Mouse (Mus musculus) heart, embryonic 10.5 days (tissue): Measurements from ENCODE around the gene Elp6. TPM values are rescaled to one million over a fixed set of nuclear protein-coding genes. Genes with fewer than 3 reads are reported as not detected.

ENCODE experiments used
- DNase-seq: peaks from one replicate; pipeline ENCODE4 v3.0.0-alpha.2; 2017; ENCODE audit warnings: low spot score
- H3K27ac ChIP-seq: fragments of 300-500 bp; sonication (generic); 2 replicates; pipeline ENCODE4 v1.5.1; 2016; ENCODE audit warnings: mild to moderate bottlenecking
- H3K27me3 ChIP-seq: fragments of 300-500 bp; sonication (generic); 2 replicates; pipeline ENCODE4 v1.6.1; 2016; ENCODE audit warnings: mild to moderate bottlenecking; ENCODE audit not compliant: poor library complexity, insufficient read depth, severe bottlenecking
- H3K36me3 ChIP-seq: fragments of 300-500 bp; sonication (generic); 2 replicates; pipeline ENCODE4 v1.6.1; 2016; ENCODE audit warnings: mild to moderate bottlenecking, moderate library complexity
- H3K4me1 ChIP-seq: fragments of 300-500 bp; sonication (generic); 2 replicates; pipeline ENCODE4 v1.6.1; 2016; ENCODE audit warnings: mild to moderate bottlenecking
- H3K4me3 ChIP-seq: fragments of 300-500 bp; sonication (generic); 2 replicates; pipeline ENCODE4 v1.5.1; 2016; ENCODE audit warnings: mild to moderate bottlenecking, moderate library complexity
- H3K9me3 ChIP-seq: fragments of 300-500 bp; sonication (generic); 2 replicates; pipeline ENCODE4 v1.6.1; 2016; ENCODE audit warnings: mild to moderate bottlenecking, moderate library complexity
- WGBS: fragments of 180-500 bp; shearing (Covaris S2); methylation state at CpG from one replicate; pipeline ENCODE4 v1.1.7; 2016; 5-methylcytosine and 5-hydroxymethylcytosine counted together
- microRNA-seq: library from miRNA; unstranded; fragments of <30 nt; microRNA quantifications from one replicate; pipeline ENCODE4, GENCODE M21; 2017
- polyA plus RNA-seq: library from polyadenylated mRNA; unstranded; fragments of >200 nt; fragmentation: Nextera tagmentation; extraction: Ambion mirVana; gene quantifications from 2 replicates; pipeline ENCODE4 v1.2.1, GENCODE M21; 2016

The Elp6 gene
- polyA plus RNA-seq, 1 experiment from 2014 or later: 32.3 TPM

DNA sequence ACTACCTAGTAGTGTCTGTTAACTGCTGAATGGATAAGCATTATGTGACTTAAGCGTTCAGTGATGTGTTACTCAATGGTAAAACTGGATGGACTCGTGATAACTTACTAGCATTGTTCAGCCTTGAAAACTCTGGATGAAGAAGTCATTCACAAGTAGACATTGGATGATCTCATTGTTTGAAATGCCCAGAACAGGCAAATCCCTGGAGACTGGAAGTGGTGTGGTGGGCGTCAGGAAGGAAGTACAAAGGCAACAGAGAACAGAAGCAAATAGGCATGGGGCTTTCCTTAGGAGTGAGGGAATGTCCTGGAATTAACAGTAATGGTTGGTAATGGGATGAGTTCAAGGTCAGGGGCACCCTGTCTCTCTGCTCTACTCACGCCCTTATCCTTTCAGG lies 43.9 kb downstream of the Elp6 start:
- peaks cover 4% of the 10 kb centered on the region; the same call in 1 of the 2 replicates for H3K36me3 ChIP-seq
- no peaks in the 10 kb centered on the region for H3K27me3 ChIP-seq
- H3K4me1 ChIP-seq: peaks cover 13% of the 10 kb centered on the region
- no peak for DNase-seq
- no peak overlapping the region for H3K27ac ChIP-seq
- no peak overlapping the region for H3K4me3 ChIP-seq
- H3K9me3 ChIP-seq: no peaks in the 10 kb centered on the region
- 65% methylated on average over 4 of the region's 4 CpGs for WGBS

DNA sequence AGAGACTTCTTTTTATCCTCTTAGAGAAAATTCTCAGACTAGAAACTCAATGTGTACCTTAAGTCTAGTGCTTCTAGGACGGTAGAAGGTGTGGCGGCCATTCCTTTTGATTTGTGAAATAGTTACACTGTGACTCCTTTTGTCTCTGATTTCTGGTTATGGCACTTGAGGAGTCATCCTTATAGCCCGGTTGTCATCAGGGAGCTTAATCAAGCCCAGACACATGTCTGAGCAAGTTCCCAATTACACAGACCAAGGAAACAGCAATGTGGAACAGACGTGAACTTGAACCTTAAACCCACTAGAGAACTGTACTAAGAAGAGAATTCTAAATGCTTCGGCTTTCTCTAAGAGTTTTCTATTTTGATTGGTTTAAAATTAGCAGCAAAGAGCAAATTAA lies 45.2 kb downstream of the Elp6 start:
- no peak overlapping the region for H3K27ac ChIP-seq
- no peaks in the 10 kb centered on the region for H3K27me3 ChIP-seq
- DNase-seq: no peak
- peaks cover 16% of the 10 kb centered on the region for H3K4me1 ChIP-seq
- H3K36me3 ChIP-seq: peaks cover 4% of the 10 kb centered on the region; the same call in 1 of the 2 replicates
- 84% methylated on average over 5 of the region's 5 CpGs for WGBS
- no peak overlapping the region for H3K4me3 ChIP-seq
- H3K9me3 ChIP-seq: no peaks in the 10 kb centered on the region

DNA sequence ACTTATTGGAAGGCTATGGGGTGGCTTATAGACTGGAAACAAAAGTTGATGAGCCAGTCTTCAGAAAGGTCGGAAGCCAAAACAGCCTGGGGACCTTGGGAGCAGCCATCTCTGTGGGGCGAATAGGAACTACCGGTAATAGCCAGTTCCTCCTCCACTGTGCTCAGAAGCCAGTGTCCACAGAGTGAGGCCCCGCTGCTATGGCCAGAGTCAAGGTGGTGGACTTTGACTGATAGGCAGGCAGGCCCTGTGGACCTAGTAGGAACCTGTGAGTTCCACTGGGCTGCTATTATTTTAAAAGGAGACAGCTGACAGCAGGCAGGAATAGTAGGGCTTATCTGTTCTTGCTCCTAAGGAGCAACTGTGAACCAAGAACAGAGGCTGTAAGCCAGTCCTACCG lies 45.6 kb downstream of the Elp6 start:
- Histone ChIP-seq H3K27ac (no peak overlapping the region), H3K36me3 (peaks cover 4% of the 10 kb centered on the region; the same call in 1 of the 2 replicates), H3K27me3 (no peaks in the 10 kb centered on the region), H3K4me1 (peaks cover 16% of the 10 kb centered on the region), H3K4me3 (no peak overlapping the region), H3K9me3 (no peaks in the 10 kb centered on the region)
- 79% methylated on average over 5 of the region's 5 CpGs for WGBS
- DNase-seq: no peak

DNA sequence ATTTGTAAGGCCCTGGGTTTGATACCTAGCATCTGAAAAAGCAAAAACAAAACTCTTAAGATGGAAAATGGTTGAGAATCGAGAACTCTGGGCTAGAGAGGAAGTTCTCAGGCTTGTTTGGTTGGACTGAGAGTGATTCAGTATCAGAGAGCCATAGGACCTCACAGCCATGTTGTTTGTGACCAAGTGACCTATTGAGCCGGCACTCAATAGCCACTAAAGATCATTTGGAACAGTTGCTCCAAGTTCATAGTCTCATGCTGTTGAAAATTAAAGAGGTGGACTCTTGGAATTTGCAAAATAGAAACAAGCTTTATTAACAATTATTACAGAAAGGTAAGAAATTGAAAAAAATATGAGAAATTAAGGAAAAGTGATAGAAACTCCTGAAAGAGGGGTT lies 46.4 kb downstream of the Elp6 start:
- Histone ChIP-seq H3K36me3 (peaks cover 4% of the 10 kb centered on the region; the same call in 1 of the 2 replicates), H3K27ac (no peak overlapping the region), H3K4me1 (peaks cover 16% of the 10 kb centered on the region), H3K27me3 (no peaks in the 10 kb centered on the region), H3K4me3 (no peak overlapping the region), H3K9me3 (no peaks in the 10 kb centered on the region)
- no peak for DNase-seq
- 87% methylated on average over 2 of the region's 2 CpGs for WGBS

DNA sequence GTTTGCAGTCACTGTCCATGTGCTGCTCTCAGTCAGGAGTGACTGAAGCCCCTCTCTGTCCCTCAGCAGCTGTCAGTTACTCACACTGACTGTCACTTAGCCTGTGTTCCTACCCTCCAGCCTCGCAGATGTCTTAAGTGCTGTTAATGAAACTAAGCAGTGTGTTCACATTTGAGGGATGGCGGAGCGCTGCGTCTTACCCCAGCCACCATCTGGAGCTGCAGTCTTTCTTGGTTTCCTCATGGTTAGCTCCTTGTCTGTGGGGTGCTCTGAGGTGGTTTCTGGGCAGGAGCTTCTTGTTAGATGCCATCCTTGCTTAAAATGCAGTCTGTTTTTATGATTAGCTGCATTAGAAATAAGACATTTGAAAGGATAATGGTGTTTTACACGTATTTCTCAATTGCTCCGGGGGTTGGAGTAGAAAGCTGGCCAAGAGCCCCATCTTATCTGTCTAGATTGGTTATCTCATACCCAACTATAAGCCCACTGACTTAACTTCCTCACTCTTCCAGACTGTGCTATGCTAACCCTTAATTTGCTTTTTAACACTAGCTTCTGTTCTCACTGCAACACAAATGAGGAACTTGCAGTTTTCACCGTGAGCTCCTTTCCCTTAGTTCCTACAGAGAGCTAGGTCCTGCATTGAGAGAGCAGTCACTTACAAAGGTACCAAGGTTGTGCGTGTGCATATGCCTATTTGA lies 47.1 kb downstream of the Elp6 start:
- Histone ChIP-seq H3K4me3 (no peak overlapping the region), H3K9me3 (no peaks in the 10 kb centered on the region), H3K27me3 (no peaks in the 10 kb centered on the region), H3K36me3 (peaks cover 4% of the 10 kb centered on the region; the same call in 1 of the 2 replicates), H3K4me1 (peaks cover 16% of the 10 kb centered on the region), H3K27ac (no peak overlapping the region)
- 74% methylated on average over 8 of the region's 8 CpGs for WGBS
- no peak for DNase-seq

DNA sequence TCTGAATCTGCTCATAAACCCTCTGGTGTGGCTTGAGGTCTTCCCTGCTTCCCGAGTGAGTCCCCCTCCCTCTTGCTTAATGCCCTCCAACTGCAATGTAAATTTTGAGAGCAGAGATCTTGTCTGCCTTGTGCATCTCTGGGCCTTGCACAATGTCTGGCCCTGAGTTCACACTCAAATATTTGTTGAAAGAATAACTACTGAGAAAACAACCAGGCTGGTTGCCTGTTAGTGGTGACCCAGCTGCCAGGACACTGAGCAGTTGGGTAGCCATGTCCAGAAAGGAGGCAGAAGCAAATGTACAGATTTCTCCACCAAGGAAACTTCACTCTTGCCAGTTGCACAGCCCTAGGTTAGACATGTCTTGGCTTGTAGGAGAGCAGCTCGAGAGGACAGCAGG lies 53.4 kb downstream of the Elp6 start:
- H3K27ac ChIP-seq: no peak overlapping the region
- H3K27me3 ChIP-seq: no peaks in the 10 kb centered on the region
- peaks cover 4% of the 10 kb centered on the region; the same call in 1 of the 2 replicates for H3K4me1 ChIP-seq
- WGBS: 87% methylated on average over 2 of the region's 2 CpGs
- DNase-seq: no peak
- peaks cover 5% of the 10 kb centered on the region; the same call in 1 of the 2 replicates for H3K36me3 ChIP-seq
- H3K4me3 ChIP-seq: no peak overlapping the region
- no peaks in the 10 kb centered on the region for H3K9me3 ChIP-seq

DNA sequence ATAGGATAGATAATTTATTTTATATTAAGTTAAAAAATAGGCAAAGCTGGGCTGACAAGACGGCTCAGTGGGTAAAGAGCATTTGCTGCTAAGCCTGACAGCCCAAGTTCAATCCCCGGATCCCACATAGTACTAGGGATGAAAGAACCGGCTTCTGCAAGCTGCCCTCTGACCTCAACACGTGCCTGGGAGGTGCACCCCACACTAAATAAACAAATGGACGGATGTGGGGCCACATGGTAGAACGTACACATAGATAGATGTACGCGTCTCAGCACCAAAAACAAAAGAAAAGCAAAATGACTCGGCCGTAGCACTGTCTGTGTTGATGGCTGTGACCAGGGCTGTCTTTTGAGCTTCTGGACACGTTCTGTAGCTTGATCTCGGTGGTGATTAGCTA lies 56.3 kb downstream of the Elp6 start:
- no peaks in the 10 kb centered on the region for H3K4me1 ChIP-seq
- peaks cover 22% of the 10 kb centered on the region; the same call in 1 of the 2 replicates for H3K36me3 ChIP-seq
- H3K9me3 ChIP-seq: no peaks in the 10 kb centered on the region
- H3K27me3 ChIP-seq: no peaks in the 10 kb centered on the region
- H3K4me3 ChIP-seq: no peak overlapping the region
- 74% methylated on average over 12 of the region's 12 CpGs for WGBS
- no peak for DNase-seq
- H3K27ac ChIP-seq: no peak overlapping the region

DNA sequence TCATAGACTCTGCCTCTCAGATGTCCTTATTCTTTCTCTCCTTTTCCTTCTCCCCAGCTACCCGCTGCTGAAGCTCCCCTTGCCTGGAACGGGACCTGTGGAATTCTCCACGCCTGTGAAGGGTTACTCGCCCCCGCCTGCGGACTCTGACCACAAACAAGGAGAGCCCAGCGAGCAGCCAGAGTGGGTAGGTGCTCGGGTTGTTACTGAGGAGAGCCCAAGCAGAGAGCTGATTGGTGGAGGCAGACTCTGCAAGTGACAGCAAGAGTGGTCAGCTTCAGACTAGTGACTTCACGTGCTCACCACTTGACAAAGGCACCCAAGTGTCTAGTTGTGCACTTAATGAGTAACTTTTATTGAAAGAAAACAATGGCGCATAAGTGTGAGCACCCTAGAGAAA lies 57.4 kb downstream of the Elp6 start:
- H3K4me3 ChIP-seq: no peak overlapping the region

DNA sequence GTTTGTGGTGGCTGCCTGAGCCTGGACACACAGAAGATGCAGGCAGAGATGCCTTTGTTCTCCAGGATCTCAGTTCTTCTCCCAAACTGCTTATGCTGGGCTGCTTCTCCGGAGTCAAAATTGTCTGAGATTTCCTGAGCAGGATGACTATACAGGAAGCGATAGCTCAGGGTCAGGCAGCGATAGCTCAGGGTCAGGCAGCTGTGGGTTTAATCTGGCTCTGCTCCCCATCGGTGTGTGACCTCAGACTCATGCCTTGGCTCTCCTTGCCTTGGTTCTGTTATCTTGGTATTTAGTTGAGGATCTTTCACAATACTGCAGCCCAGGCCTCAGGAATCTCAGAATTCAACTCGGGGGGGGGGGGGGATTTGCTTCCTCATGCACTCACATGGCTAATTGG lies 61.8 kb downstream of the Elp6 start:
- peaks cover 22% of the 10 kb centered on the region; the same call in 1 of the 2 replicates for H3K36me3 ChIP-seq
- 59% methylated on average over 5 of the region's 5 CpGs for WGBS

More for the DNA sequence above, 57.4 kb downstream of the Elp6 start:
- Histone ChIP-seq H3K36me3 (peaks cover 22% of the 10 kb centered on the region; the same call in 1 of the 2 replicates), H3K27me3 (no peaks in the 10 kb centered on the region), H3K27ac (no peak overlapping the region), H3K4me1 (no peaks in the 10 kb centered on the region), H3K9me3 (no peaks in the 10 kb centered on the region)
- no peak for DNase-seq
- 79% methylated on average over 10 of the region's 10 CpGs for WGBS

DNA sequence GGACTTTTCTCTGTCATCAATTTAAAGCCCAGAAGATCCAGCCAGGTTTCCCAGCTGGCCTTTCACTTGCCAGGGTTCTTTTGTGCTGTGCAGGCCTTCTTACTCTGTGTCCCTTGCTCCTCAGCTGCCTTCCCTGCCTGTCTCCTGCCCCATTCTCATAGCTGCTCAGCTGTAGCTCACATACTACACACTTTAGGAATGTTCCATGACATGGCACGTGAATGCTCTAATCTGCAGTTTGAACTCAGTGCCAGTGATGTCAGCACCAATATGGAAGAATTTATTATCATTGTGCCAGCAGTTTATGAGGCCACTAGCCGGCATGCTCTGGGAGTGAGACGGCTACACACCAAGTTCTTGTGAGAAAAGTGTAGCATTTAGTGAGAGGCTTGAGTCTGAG lies 64.9 kb downstream of the Elp6 start:
- 84% methylated on average over 3 of the region's 3 CpGs for WGBS
- H3K27me3 ChIP-seq: no peaks in the 10 kb centered on the region
- DNase-seq: no peak
- 0 out of 2 replicates have a peak, but pooled peaks cover 7% of the 10 kb centered on the region for H3K4me1 ChIP-seq
- no peaks in the 10 kb centered on the region for H3K9me3 ChIP-seq
- peaks cover 32% of the 10 kb centered on the region for H3K36me3 ChIP-seq
- no peak overlapping the region for H3K4me3 ChIP-seq
- H3K27ac ChIP-seq: no peak overlapping the region

More for the DNA sequence above, 61.8 kb downstream of the Elp6 start:
- no peak for DNase-seq
- H3K27ac ChIP-seq: no peak overlapping the region
- H3K4me1 ChIP-seq: no peaks in the 10 kb centered on the region
- H3K9me3 ChIP-seq: no peaks in the 10 kb centered on the region
- H3K4me3 ChIP-seq: no peak overlapping the region
- H3K27me3 ChIP-seq: no peaks in the 10 kb centered on the region

Small RNA genes within 50 kb of the gene (microRNA-seq; reads per million reads assigned to microRNA genes)
- gene Mir6236: 372 reads per million, percentile 67 among the genes with 10 or more reads in this experiment

Other genes starting within 250 kb of the Elp6 start
- 105 and 119 TPM in 2 replicates for gene Smarcc1, start 187.5 kb upstream of the Elp6 start, polyA plus RNA-seq
- gene Dhx30, start 187.3 kb upstream of the Elp6 start, polyA plus RNA-seq: 130 and 141 TPM in 2 replicates
- gene Cspg5, start 61.4 kb upstream of the Elp6 start, polyA plus RNA-seq: 0.24 and 0.65 TPM in 2 replicates
- gene Scap, start 28.1 kb downstream of the Elp6 start, polyA plus RNA-seq: 27.9 and 30.7 TPM in 2 replicates
- gene Ptpn23, start 103.0 kb downstream of the Elp6 start, polyA plus RNA-seq: 14.6 and 18.4 TPM in 2 replicates
- not detected in 2 replicates for gene Ngp, start 114.6 kb downstream of the Elp6 start, polyA plus RNA-seq
- 9.0 and 10.0 TPM in 2 replicates for gene Klhl18, start 171.5 kb downstream of the Elp6 start, polyA plus RNA-seq
- gene Kif9, start 171.8 kb downstream of the Elp6 start, polyA plus RNA-seq: 0.62 and 0.64 TPM in 2 replicates
- gene Setd2, start 227.4 kb downstream of the Elp6 start, polyA plus RNA-seq: 24.0 and 29.5 TPM in 2 replicates